ENCODE assay signal across 21 mouse cellular contexts in the genomic region with DNA sequence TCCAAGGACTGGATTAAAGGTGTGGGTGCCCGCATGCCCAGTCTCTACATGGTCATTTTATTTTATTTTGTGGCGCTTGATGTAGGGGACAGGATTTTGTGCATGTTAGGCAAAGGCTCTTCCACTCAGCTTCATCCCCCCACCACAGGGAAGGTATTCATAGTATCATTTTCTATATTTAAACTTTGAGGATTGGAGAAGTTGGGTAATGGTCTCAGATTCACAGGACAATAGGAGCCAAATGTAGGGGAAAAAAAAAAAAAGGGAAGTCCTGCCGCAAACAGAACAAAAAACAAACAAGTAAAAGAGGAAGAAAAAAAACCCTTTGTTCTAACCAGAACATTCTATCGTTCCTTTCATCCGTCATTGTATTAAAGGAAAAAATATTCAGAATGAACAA.
"Had no signal": no experiment of that assay in that cellular context is flagged by ENCODE, and none has a peak within 500 bp of the region (broad histone marks: within the 10 kb centered on the region; RNA-seq: fewer than 3 reads in every experiment).

No protein-coding gene starts in this region.

- DNase-seq: gastrocnemius, postnatal 14 days; gastrocnemius, postnatal 36 days; heart, adult 18-20 months; heart, postnatal 10 days; kidney, adult 11 months; kidney, adult 8-10 months; kidney, postnatal 14 days; kidney, postnatal 36 days; liver; liver, embryonic 13.5 days had no signal

- H3K4me1 ChIP-seq: heart, embryonic 10.5 days; liver, embryonic 13.5 days; liver, embryonic 15.5 days had no signal

- H3K27ac ChIP-seq: heart, embryonic 10.5 days; hindbrain, embryonic 13.5 days; hindbrain, embryonic 15.5 days; hindbrain, postnatal 0 days; kidney, postnatal 0 days; left cerebral cortex, adult 2 months; limb, embryonic 10.5 days; limb, embryonic 12.5 days; liver, embryonic 13.5 days; liver, embryonic 15.5 days had no signal

- ATAC-seq: hindbrain, postnatal 0 days; intestine, embryonic 16.5 days had no signal

- H3K4me3 ChIP-seq: heart, embryonic 10.5 days; heart, embryonic 12.5 days; hindbrain, embryonic 13.5 days; hindbrain, embryonic 15.5 days; left cerebral cortex, adult 2 months; limb, embryonic 10.5 days; limb, embryonic 12.5 days; liver, embryonic 13.5 days; liver, embryonic 15.5 days had no signal
